Mouse (Mus musculus): ENCODE measurements around the gene Nfkbia.

Gene Nfkbia

DNA sequence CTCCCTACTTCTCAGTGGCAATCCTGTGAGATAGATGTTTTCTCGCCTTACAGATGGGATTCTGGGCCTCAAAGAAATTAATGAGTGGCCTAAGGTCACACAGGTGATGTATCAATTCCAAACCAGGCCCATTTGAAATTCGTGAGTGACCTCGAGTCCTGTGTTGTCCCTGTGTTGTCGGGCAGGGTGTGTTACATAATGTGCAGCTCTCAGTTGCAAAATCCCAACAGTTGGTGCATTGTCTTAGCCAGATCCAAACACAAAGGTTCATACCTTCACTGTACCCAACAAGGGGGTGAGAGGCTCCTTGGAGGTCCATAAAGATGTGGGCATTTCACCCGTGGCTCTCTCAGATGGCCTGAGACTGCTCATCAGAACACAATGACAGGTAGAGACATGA, 52.0 kb downstream of the Nfkbia start:
- DNase-seq, result no peak
